Mouse (Mus musculus): ENCODE results near the gene Abcc1. TPM values are rescaled to one million over a fixed set of nuclear protein-coding genes. Genes with fewer than 3 reads are reported as not detected.

The Abcc1 gene
- polyA plus RNA-seq, 1 experiment from 2014 or later, result 9.8 TPM

GRCm38 (mm10) chr16:14366017-14366416 is 4.7 kb downstream of the Abcc1 start:
- Histone ChIP-seq H3K36me3 (ENCODE audit: control insufficient read depth, insufficient read depth, low read length) (no peaks in the 10 kb centered on the region), H3K4me1 (replicated peaks; ENCODE audit: control insufficient read depth, insufficient read depth, low read length) (peaks cover 29% of the 10 kb centered on the region), H3K4me3 (ENCODE audit: low read depth, low read length) (no peak overlapping the region), H3K9me3 (ENCODE audit: control insufficient read depth, low read length) (no peaks in the 10 kb centered on the region), H3K27ac (ENCODE audit: low read depth, low read length) (no peak overlapping the region), H3K4me2 (no peak overlapping the region), H3K27me3 (replicated peaks; ENCODE audit: control insufficient read depth, insufficient read depth, low read length) (no peaks in the 10 kb centered on the region), H3K9ac (ENCODE audit: low read depth, low read length) (no peak overlapping the region)
- ATAC-seq (replicated peaks; ENCODE audit: low FRiP score) (no peak), DNase-seq (ENCODE audit: low spot score) (no peak)
- WGBS, result 92% methylated on average over 1 of the region's 1 CpGs

GRCm38 (mm10) chr16:14371367-14371766 is 10.0 kb downstream of the Abcc1 start:
- no peak overlapping the region for H3K9ac ChIP-seq (ENCODE audit: low read depth, low read length)
- H3K27me3 ChIP-seq (replicated peaks; ENCODE audit: control insufficient read depth, insufficient read depth, low read length), result no peaks in the 10 kb centered on the region
- no peaks in the 10 kb centered on the region for H3K9me3 ChIP-seq (ENCODE audit: control insufficient read depth, low read length)
- DNase-seq (ENCODE audit: low spot score), result no peak
- no peaks in the 10 kb centered on the region for H3K36me3 ChIP-seq (ENCODE audit: control insufficient read depth, insufficient read depth, low read length)
- ATAC-seq (replicated peaks; ENCODE audit: low FRiP score), result no peak
- 69% methylated on average over 1 of the region's 1 CpGs for WGBS
- H3K4me2 ChIP-seq, result no peak overlapping the region
- peaks cover 18% of the 10 kb centered on the region for H3K4me1 ChIP-seq (replicated peaks; ENCODE audit: control insufficient read depth, insufficient read depth, low read length)
- no peak overlapping the region for H3K27ac ChIP-seq (ENCODE audit: low read depth, low read length)
- no peak overlapping the region for H3K4me3 ChIP-seq (ENCODE audit: low read depth, low read length)

- 39% methylated on average over 1 of the region's 1 CpGs for WGBS
- no peaks in the 10 kb centered on the region for H3K9me3 ChIP-seq (ENCODE audit: control insufficient read depth, low read length)
- H3K27me3 ChIP-seq (replicated peaks; ENCODE audit: control insufficient read depth, insufficient read depth, low read length), result no peaks in the 10 kb centered on the region
- H3K9ac ChIP-seq (ENCODE audit: low read depth, low read length), result 0 out of 2 replicates have a peak overlapping the region, but pooled peaks have one; percentile 16
- no peak overlapping the region for H3K4me3 ChIP-seq (ENCODE audit: low read depth, low read length)
- H3K4me2 ChIP-seq, result peak overlapping the region; percentile 44
- no peak; the same call in 1 of the 2 replicates for ATAC-seq (replicated peaks; ENCODE audit: low FRiP score)
- peaks cover 18% of the 10 kb centered on the region for H3K4me1 ChIP-seq (replicated peaks; ENCODE audit: control insufficient read depth, insufficient read depth, low read length)
- H3K36me3 ChIP-seq (ENCODE audit: control insufficient read depth, insufficient read depth, low read length), result no peaks in the 10 kb centered on the region
- H3K27ac ChIP-seq (ENCODE audit: low read depth, low read length), result peak overlapping the region; percentile 73; the same call in 1 of the 2 replicates
- no peak for DNase-seq (ENCODE audit: low spot score)
Measured at GRCm38 (mm10) chr16:14372382-14372781, 11.0 kb downstream of the Abcc1 start.

GRCm38 (mm10) chr16:14372817-14373301 is 11.5 kb downstream of the Abcc1 start:
- Histone ChIP-seq H3K27me3 (replicated peaks; ENCODE audit: control insufficient read depth, insufficient read depth, low read length) (no peaks in the 10 kb centered on the region), H3K36me3 (ENCODE audit: control insufficient read depth, insufficient read depth, low read length) (no peaks in the 10 kb centered on the region), H3K27ac (ENCODE audit: low read depth, low read length) (peak overlapping the region; percentile 73), H3K9ac (ENCODE audit: low read depth, low read length) (0 out of 2 replicates have a peak overlapping the region, but pooled peaks have one; percentile 16), H3K9me3 (ENCODE audit: control insufficient read depth, low read length) (no peaks in the 10 kb centered on the region), H3K4me2 (peak overlapping the region; percentile 44), H3K4me1 (replicated peaks; ENCODE audit: control insufficient read depth, insufficient read depth, low read length) (peaks cover 18% of the 10 kb centered on the region), H3K4me3 (ENCODE audit: low read depth, low read length) (no peak overlapping the region)
- peak; percentile 87 for ATAC-seq (replicated peaks; ENCODE audit: low FRiP score)
- no peak for DNase-seq (ENCODE audit: low spot score)
- 23% methylated on average over 4 of the region's 4 CpGs for WGBS

GRCm38 (mm10) chr16:14375942-14376341 is 14.6 kb downstream of the Abcc1 start:
- H3K4me1 ChIP-seq (replicated peaks; ENCODE audit: control insufficient read depth, insufficient read depth, low read length), result peaks cover 29% of the 10 kb centered on the region
- ATAC-seq (replicated peaks; ENCODE audit: low FRiP score) (no peak), DNase-seq (ENCODE audit: low spot score) (no peak)
- no peaks in the 10 kb centered on the region for H3K9me3 ChIP-seq (ENCODE audit: control insufficient read depth, low read length)
- no peaks in the 10 kb centered on the region for H3K36me3 ChIP-seq (ENCODE audit: control insufficient read depth, insufficient read depth, low read length)
- H3K27me3 ChIP-seq (replicated peaks; ENCODE audit: control insufficient read depth, insufficient read depth, low read length), result no peaks in the 10 kb centered on the region
- H3K9ac ChIP-seq (ENCODE audit: low read depth, low read length), result no peak overlapping the region
- 92% methylated on average over 1 of the region's 1 CpGs for WGBS
- H3K27ac ChIP-seq (ENCODE audit: low read depth, low read length), result no peak overlapping the region
- no peak overlapping the region for H3K4me3 ChIP-seq (ENCODE audit: low read depth, low read length)
- no peak overlapping the region for H3K4me2 ChIP-seq

- ATAC-seq (replicated peaks; ENCODE audit: low FRiP score), result no peak
- DNase-seq (ENCODE audit: low spot score), result no peak
- Histone ChIP-seq H3K9ac (ENCODE audit: low read depth, low read length) (no peak overlapping the region), H3K27me3 (replicated peaks; ENCODE audit: control insufficient read depth, insufficient read depth, low read length) (no peaks in the 10 kb centered on the region), H3K36me3 (ENCODE audit: control insufficient read depth, insufficient read depth, low read length) (no peaks in the 10 kb centered on the region), H3K4me2 (no peak overlapping the region), H3K27ac (ENCODE audit: low read depth, low read length) (no peak overlapping the region), H3K9me3 (ENCODE audit: control insufficient read depth, low read length) (no peaks in the 10 kb centered on the region), H3K4me3 (ENCODE audit: low read depth, low read length) (no peak overlapping the region), H3K4me1 (replicated peaks; ENCODE audit: control insufficient read depth, insufficient read depth, low read length) (peaks cover 27% of the 10 kb centered on the region)
- 82% methylated on average over 2 of the region's 2 CpGs for WGBS
Measured at GRCm38 (mm10) chr16:14376352-14376751, 15.0 kb downstream of the Abcc1 start.

GRCm38 (mm10) chr16:14377321-14377720 is 16.0 kb downstream of the Abcc1 start:
- Histone ChIP-seq H3K36me3 (ENCODE audit: control insufficient read depth, insufficient read depth, low read length) (no peaks in the 10 kb centered on the region), H3K4me1 (replicated peaks; ENCODE audit: control insufficient read depth, insufficient read depth, low read length) (peaks cover 19% of the 10 kb centered on the region), H3K27me3 (replicated peaks; ENCODE audit: control insufficient read depth, insufficient read depth, low read length) (no peaks in the 10 kb centered on the region), H3K9ac (ENCODE audit: low read depth, low read length) (no peak overlapping the region), H3K9me3 (ENCODE audit: control insufficient read depth, low read length) (no peaks in the 10 kb centered on the region), H3K27ac (ENCODE audit: low read depth, low read length) (no peak overlapping the region), H3K4me2 (no peak overlapping the region), H3K4me3 (ENCODE audit: low read depth, low read length) (no peak overlapping the region)
- DNase-seq (ENCODE audit: low spot score), result no peak
- 61% methylated on average over 2 of the region's 2 CpGs for WGBS
- ATAC-seq (replicated peaks; ENCODE audit: low FRiP score), result no peak

- H3K27me3 ChIP-seq (replicated peaks; ENCODE audit: control insufficient read depth, insufficient read depth, low read length), result no peaks in the 10 kb centered on the region
- DNase-seq (ENCODE audit: low spot score), result no peak
- ATAC-seq (replicated peaks; ENCODE audit: low FRiP score), result no peak; the same call in 1 of the 2 replicates
- H3K4me2 ChIP-seq, result peak overlapping the region; percentile 7; the same call in 1 of the 2 replicates
- H3K4me1 ChIP-seq (replicated peaks; ENCODE audit: control insufficient read depth, insufficient read depth, low read length), result peaks cover 11% of the 10 kb centered on the region
- no peaks in the 10 kb centered on the region for H3K9me3 ChIP-seq (ENCODE audit: control insufficient read depth, low read length)
- no peak overlapping the region for H3K27ac ChIP-seq (ENCODE audit: low read depth, low read length)
- no peak overlapping the region for H3K9ac ChIP-seq (ENCODE audit: low read depth, low read length)
- no peaks in the 10 kb centered on the region for H3K36me3 ChIP-seq (ENCODE audit: control insufficient read depth, insufficient read depth, low read length)
- no peak overlapping the region for H3K4me3 ChIP-seq (ENCODE audit: low read depth, low read length)
- 36% methylated on average over 5 of the region's 5 CpGs for WGBS
Measured at GRCm38 (mm10) chr16:14378654-14379053, 17.3 kb downstream of the Abcc1 start.

GRCm38 (mm10) chr16:14379888-14380287 is 18.5 kb downstream of the Abcc1 start:
- no peak overlapping the region for H3K4me2 ChIP-seq
- no peak for DNase-seq (ENCODE audit: low spot score)
- H3K27me3 ChIP-seq (replicated peaks; ENCODE audit: control insufficient read depth, insufficient read depth, low read length), result no peaks in the 10 kb centered on the region
- ATAC-seq (replicated peaks; ENCODE audit: low FRiP score), result no peak
- no peak overlapping the region for H3K4me3 ChIP-seq (ENCODE audit: low read depth, low read length)
- H3K27ac ChIP-seq (ENCODE audit: low read depth, low read length), result no peak overlapping the region
- H3K4me1 ChIP-seq (replicated peaks; ENCODE audit: control insufficient read depth, insufficient read depth, low read length), result peaks cover 11% of the 10 kb centered on the region
- H3K9me3 ChIP-seq (ENCODE audit: control insufficient read depth, low read length), result no peaks in the 10 kb centered on the region
- H3K9ac ChIP-seq (ENCODE audit: low read depth, low read length), result no peak overlapping the region
- no peaks in the 10 kb centered on the region for H3K36me3 ChIP-seq (ENCODE audit: control insufficient read depth, insufficient read depth, low read length)
- WGBS, result 63% methylated on average over 7 of the region's 7 CpGs
